Mouse (Mus musculus) lung, postnatal 36 days (tissue): ENCODE measurements around the gene Mrpl36.

Experiments used
- DNase-seq: peaks from one replicate; pipeline ENCODE4 v3.0.0; 2022; ENCODE audit warnings: mixed read lengths

Mrpl36 gene

DNA sequence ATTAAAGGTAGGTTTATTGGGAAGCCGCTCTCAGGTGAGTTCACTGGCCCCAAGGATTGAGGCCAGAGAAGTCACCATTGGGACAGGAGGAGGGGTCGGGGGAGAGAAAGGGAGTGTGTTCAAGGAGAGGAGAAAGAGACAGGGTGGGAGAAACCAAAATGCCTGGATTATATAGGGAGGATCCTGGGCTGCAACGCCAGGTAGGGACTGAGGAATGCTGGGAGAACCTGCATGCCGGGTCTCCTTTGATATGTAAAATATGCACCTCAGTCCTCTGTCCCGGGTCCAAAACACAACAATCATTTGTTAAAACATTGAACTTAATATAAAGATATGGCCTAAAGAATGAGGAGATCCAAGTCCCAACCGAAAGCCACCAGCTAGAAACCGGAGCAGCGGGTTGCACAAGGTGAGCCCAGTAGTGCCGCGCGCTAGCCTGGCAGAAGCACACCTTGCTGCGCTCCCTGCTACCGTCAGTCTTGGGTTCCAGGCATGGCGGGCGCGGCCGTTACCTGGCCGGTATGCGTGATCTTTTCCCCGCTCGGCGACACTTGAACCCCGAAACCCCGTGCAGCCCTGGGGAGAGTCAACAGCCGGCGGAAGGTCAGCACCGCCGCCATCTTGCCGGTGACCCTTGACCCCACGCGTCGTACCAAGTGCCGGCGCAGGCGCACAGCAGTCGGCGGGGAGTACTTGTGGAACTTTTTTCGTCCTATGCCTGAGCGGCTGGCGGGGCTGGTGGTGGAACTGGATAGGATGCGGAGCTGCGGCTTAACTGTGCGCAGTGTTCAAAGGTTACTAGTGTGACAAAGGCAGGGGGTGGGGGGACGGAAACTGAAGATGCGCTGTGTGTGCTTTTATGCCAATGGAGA, at the start of gene Mrpl36, which contains the start of gene Ndufs6:
Gene Mrpl36, plus strand, starts transcription at position 687 of the 872 bp plus-strand sequence.
Gene Ndufs6, minus strand, starts transcription at position 716 of the 872 bp plus-strand sequence.
- peak; percentile 94 for DNase-seq

DNA sequence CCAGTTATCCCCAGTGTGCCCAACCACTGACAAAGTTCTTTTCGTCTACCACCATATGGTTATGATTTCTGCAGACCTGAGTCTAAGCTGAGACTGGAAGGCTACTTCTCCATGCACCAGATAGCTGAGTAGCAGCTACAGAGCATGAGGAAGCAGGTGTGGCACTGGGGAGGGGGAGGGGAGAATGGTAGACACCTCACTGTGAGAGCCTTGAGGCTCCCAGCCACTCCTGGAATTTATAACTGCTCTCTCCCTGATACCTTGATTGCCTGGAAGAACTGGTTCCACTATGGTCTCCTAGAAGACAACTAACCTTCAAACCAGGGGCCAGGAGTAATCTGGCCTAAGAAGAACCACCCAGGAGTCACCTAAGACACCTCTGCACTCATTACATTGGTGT, 49.1 kb upstream of the Mrpl36 start:
- no peak for DNase-seq

DNA sequence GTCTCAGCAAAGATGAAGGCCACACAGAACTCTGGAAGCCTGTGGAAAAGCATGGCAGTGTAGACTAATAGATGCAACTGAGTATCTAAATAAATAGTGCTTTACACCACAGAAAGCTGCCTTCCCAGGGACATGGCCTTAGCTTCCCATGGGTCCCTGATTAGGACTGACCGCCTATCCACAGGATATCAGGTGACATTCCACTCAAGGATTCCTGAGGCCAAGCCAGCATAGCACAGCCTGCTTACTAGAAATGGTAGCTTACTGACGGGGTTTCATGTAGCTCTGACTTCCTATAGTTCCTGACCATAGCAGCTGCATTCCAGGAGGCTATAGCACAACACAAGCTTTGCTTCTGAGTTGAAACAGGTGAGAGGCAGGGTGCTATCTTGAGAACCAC, 45.9 kb upstream of the Mrpl36 start:
- no peak for DNase-seq

DNA sequence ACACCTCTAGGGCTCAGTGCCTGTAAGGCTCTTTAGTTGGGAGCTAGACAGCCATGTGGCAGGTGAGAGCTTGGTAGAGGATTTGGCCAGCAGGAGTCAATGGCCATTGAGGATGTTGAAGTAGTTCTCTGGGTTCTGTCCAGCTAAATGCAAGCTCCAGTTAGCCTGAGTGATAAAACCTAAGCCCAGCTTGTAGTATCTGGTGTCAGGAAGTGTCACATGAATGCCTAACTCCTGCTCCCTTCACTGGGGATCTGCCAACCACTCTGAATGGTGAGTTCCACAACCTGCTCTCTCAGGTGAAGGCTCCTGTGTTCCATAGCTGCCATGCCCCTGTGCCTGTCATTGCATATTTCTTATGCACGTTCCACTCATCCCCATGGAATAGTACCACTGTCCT, 44.8 kb upstream of the Mrpl36 start:
- DNase-seq: no peak

DNA sequence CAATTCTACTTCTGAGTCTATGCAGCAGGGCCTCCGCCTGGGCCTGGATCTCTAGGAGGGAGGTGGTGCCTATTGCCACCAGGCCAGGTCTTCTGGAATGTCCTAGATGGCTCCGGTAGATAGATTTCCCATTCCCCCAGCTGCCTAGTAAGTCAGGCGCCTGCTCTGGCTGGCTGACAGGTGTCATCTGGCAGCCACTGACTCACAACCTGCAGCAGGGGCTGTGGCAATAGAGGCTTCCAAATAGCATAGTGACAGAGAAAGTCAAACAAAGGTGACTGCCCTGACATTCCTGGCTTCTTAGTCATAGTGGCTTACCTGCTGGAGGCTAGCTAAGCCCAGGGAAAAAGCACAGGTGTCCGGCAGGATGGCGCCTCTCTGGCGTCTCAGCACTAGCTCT, 38.1 kb upstream of the Mrpl36 start:
- DNase-seq: no peak

- no peak for DNase-seq
Observed at GRCm38 (mm10) chr13:73291102-73291501, 37.2 kb upstream of the Mrpl36 start.

DNA sequence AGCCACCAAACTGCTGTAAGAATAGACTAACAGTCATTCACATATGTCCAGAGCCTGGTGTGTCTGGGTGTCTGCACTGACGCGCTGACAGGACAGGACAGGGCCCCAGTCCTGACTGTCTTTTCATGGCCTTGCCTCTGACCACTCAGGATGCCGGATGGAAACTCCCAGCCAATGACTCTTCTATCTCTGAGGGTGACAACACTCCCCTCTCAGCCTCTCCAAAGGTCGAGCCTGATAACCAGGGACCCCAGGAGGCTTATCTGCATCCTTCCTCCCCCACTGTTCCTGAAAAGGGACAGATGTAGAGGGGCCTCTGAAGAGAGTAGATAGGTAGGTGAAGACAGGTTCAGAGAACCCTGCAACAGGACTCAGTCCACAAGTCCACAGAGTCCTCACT, 29.6 kb upstream of the Mrpl36 start:
- DNase-seq: no peak

DNA sequence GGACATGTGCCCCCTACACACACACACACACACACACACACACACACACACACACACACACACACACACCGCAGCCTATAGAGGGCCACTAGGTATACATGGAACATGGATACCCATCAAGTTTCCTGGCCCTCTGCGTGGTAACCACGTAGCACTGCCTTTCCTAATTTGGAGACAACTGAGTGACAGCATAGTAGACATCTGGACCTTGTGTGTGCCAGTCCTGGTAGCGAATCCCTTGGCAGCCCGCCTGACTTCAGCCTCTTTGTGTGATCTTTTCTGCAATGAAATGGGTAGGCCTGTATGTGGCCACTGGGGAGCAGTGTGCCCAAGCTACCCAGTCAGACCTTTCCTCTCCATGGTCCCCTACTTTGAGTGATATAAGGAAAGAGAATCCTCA, 29.0 kb upstream of the Mrpl36 start:
- no peak for DNase-seq

DNA sequence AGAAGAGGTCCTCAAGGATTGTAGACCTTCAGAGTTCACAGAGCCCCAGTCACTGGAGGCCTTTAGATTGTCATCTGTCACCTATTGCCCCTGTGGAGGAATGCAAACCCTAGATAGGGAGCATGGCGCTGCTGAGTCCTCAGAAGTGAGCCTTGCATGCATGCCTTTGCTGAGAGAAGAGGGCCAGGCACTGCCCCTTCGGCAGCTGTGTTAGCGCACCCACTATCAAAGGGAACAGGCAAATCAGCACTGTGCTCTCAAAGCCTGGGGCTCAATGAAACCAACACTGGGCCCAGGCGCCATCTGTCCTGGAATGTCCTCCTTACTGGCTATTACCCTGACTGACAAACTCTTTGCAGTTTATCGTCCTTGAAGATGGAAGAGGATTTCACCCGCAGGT, 23.6 kb upstream of the Mrpl36 start:
- DNase-seq: no peak

DNA sequence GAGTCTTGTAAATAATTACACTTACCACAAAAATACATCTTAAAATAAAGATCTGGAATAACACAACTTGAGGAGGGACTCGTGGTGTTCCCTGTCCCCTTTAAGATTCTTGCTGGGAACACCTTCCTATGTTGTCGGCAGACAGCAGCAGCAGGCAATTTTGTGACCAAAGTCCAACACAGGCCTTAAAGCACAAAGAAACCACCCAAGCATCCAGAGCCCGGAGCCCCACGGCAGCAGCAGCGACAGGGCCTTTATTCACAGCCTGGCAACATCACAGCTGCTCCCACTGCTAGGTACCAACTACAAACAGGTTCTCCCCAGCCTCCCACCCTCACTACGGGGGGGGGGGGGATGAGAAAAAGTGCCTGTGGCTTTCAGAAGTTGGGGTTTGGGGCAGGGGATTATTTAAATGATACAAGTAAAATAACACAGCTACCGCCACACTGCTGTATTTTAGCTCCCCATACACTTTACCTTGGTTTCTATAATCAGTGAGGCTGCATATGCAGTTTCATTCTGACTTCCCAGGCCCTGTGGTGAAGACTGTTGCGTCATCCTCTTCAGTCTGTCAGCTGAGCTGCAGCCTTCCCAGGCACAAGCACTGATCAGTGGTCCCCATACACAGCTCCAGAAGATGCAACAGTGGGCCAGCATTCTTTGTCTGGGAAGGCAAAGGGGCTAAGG, 22.8 kb upstream of the Mrpl36 start:
- no peak for DNase-seq

DNA sequence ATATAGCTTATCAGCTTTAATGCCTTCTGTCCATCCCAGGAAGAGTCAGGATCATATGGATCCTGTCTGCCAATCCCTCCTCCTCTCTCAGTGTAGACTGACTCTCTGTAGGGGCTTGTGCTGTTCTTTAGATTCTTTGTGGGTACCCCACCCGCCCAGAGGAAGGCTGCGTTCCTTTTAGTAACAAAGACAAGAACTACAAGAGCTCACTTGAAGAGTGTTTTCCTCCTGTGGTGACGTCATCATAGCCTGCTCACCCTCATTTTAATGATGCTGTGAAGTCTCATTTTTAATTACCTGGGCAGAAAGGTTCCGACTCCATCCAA, 22.3 kb upstream of the Mrpl36 start:
- DNase-seq: no peak

- no peak for DNase-seq
Observed at GRCm38 (mm10) chr13:73306430-73306829, 21.9 kb upstream of the Mrpl36 start.

GRCm38 (mm10) chr13:73310183-73310929, 18.0 kb upstream of the Mrpl36 start:
- peak; percentile 53 for DNase-seq

DNA sequence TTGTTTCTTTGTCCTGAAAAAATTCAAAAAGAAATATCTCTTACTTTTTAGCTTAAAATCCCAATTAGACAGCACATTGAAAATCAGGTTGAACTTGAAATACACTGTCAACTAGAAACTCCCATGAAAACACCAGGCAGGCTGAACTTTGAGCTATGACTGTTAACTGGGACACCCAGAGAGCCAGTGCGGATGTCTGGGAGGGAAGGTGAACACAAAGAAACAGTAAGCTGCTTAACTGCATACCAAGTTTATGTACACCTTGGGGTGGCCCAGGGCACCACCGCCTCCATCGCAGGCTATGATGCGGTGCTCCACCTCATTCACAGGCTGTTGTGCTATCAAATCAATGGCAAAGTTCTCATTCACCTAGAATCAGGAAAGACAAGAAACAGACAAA, 8.3 kb upstream of the Mrpl36 start:
- DNase-seq: no peak

DNA sequence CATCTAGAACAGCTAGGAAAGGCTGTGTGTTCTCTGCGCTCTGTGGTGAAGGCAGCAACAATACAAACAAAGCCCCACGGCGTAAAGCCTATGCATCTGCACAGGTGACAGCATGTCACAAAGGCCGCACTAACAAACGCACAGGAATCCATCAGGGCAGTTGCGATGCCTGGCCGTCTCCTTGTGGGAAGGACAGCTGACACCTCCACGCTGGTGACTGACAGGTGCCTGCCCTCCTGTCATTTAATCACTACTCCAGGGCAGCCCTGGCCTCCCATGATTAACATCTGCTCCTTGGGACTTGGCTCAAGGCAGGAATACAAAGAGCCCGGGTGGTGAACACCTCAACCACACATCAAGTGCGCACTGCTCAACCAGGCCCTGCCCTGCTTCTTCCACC, 5.7 kb upstream of the Mrpl36 start:
- DNase-seq: no peak

DNA sequence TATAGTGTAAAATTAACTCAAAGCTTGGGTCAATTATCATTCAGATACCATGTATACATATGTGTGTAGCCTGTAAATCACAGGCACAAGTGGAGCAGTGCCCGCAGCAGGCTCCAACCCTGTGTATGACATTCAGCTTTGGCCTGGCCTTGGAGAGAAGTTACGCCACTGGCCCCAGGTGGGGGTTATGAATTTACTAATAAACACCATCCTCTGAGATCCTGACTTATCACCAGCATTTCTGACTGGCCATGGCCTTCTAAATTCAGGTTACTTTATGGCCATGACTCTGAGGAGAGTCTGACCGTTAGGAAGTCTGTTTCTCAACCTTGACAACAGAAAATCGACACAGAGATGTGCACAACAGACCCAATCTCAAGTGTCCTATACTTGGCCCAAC, 4.9 kb upstream of the Mrpl36 start:
- no peak for DNase-seq

GRCm38 (mm10) chr13:73330844-73331501, 2.7 kb downstream of the Mrpl36 start:
- peak; percentile 94 for DNase-seq

DNA sequence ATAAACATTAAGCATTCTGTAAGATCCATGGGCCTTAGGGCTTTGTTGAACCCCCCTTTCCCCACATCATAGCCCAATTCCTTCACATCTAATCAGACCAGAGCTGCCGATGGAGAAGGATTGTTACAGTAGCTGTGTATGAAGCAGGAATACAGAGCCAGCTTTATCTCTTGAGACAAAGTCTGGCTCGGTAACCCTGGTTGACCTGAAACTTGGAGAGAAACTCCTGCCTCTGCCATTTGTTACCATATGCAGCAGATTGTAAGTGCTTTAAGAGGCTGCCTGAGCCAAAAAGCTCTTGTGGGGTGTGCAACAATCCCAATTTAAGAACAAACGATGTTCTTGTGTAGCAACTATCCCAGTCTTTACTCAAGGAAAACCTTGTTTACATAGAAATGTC, 3.4 kb downstream of the Mrpl36 start:
- no peak for DNase-seq

- no peak for DNase-seq
Observed at GRCm38 (mm10) chr13:73336753-73337152, 8.4 kb downstream of the Mrpl36 start.

GRCm38 (mm10) chr13:73345102-73345890, 17.0 kb downstream of the Mrpl36 start:
- DNase-seq: peak; percentile 31

DNA sequence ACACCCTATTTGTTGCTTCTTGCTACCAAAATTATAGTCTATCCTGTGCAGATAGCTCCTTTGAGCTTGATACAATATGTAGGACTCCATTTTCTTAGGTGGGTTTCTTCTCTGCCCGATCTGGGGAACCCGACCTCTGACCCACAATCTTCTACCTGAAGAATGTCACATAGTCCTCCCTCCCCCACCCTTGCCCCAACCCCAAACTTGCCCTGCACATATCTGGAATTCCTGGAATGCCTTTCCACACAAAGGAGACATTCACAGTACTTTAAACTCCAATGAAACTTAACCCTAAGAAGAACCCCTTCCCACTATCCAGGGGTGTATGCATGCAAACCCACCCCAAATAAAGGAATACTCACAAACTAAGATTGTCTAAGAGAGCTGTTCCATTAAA, 17.8 kb downstream of the Mrpl36 start:
- DNase-seq: no peak

GRCm38 (mm10) chr13:73346743-73347142, 18.4 kb downstream of the Mrpl36 start:
- no peak for DNase-seq
